ENCODE assay signal across 30 mouse cellular contexts in genomic region chr3:136039446-136039845, GRCm38 (mm10).
DNase-seq lines count a peak whose midpoint lies in the region; ATAC-seq lines count a peak whose summit lies in the region.
"Had no signal": no experiment of that assay in that cellular context is flagged by ENCODE, and none has a peak within 500 bp of the region (broad histone marks: within the 10 kb centered on the region; RNA-seq: fewer than 3 reads in every experiment).

No protein-coding gene starts in this region.

- WGBS in intestine, embryonic 16.5 days: 88% methylated on average over 6 of the region's 6 CpGs
- 81% methylated on average over 6 of the region's 6 CpGs for WGBS in heart, embryonic 12.5 days

- H3K4me3 ChIP-seq in intestine, embryonic 16.5 days (ENCODE audit: low read length): no peak overlapping the region
- H3K4me3 ChIP-seq in heart, embryonic 12.5 days: no peak overlapping the region
- H3K4me3 ChIP-seq: forebrain, embryonic 13.5 days; heart, adult 2 months; heart, embryonic 13.5 days; hindbrain, embryonic 10.5 days; hindbrain, embryonic 15.5 days; kidney, embryonic 15.5 days; limb, embryonic 13.5 days; stomach, embryonic 15.5 days had no signal

- H3K9me3 ChIP-seq in intestine, embryonic 16.5 days (ENCODE audit: control insufficient read depth, low read length): no peaks in the 10 kb centered on the region
- H3K9me3 ChIP-seq in heart, embryonic 12.5 days (replicated peaks): peaks cover 4% of the 10 kb centered on the region
- H3K9me3 ChIP-seq: hindbrain, embryonic 15.5 days; kidney, embryonic 15.5 days; limb, embryonic 13.5 days; stomach, embryonic 15.5 days had no signal

- H3K27me3 ChIP-seq in intestine, embryonic 16.5 days (replicated peaks; ENCODE audit: control insufficient read depth, insufficient read depth, low read length): no peaks in the 10 kb centered on the region
- no peaks in the 10 kb centered on the region for H3K27me3 ChIP-seq in heart, embryonic 12.5 days (replicated peaks)
- H3K27me3 ChIP-seq: forebrain, embryonic 13.5 days; heart, embryonic 13.5 days; hindbrain, embryonic 15.5 days; kidney, embryonic 15.5 days; limb, embryonic 13.5 days; stomach, embryonic 15.5 days had no signal

- intact Hi-C loops in left cerebral cortex, postnatal 4 days (cut with DNase I): no loop called here

- H3K9ac ChIP-seq in intestine, embryonic 16.5 days (ENCODE audit: low read depth, low read length): no peak overlapping the region
- no peak overlapping the region for H3K9ac ChIP-seq in heart, embryonic 12.5 days
- H3K9ac ChIP-seq: forebrain, embryonic 13.5 days; heart, embryonic 13.5 days; hindbrain, embryonic 15.5 days; kidney, embryonic 15.5 days; limb, embryonic 13.5 days; stomach, embryonic 15.5 days had no signal

- DNase-seq in frontal cortex, adult 2 months (ENCODE audit: extremely low spot score in 1 of 2, low spot score in 1 of 2): peak; percentile 44 to 50
- DNase-seq in frontal cortex, postnatal 10 days (ENCODE audit: low spot score in 2 of 2): no peak
- DNase-seq in left cerebral cortex, adult 18-20 months (ENCODE audit: low spot score in 2 of 2): peak; percentile 8 to 54
- no peak for DNase-seq in left cerebral cortex, postnatal 4 days
- peak; percentile 8 to 53 for DNase-seq in right cerebral cortex, postnatal 36 days (ENCODE audit: low spot score in 2 of 2)
- no peak for DNase-seq in right cerebral cortex, postnatal 14 days
- DNase-seq: adrenal gland, adult 8-10 months; cerebellum, adult 11 months; cerebellum, adult 9-10 months; cerebellum, postnatal 36 days; heart, adult 2 months; heart, postnatal 14 days; kidney, adult 18-20 months; kidney, postnatal 36 days; midbrain, embryonic 14.5 days; retina, postnatal 1 day; thymus, postnatal 14 days had no signal

- no peak overlapping the region for H3K27ac ChIP-seq in intestine, embryonic 16.5 days (ENCODE audit: low read length)
- H3K27ac ChIP-seq in heart, embryonic 12.5 days (ENCODE audit: poor library complexity, severe bottlenecking): no peak overlapping the region
- H3K27ac ChIP-seq: forebrain, embryonic 13.5 days; heart, adult 2 months; heart, embryonic 13.5 days; hindbrain, embryonic 10.5 days; hindbrain, embryonic 15.5 days; kidney, embryonic 15.5 days; limb, embryonic 13.5 days; stomach, embryonic 15.5 days had no signal

- no peaks in the 10 kb centered on the region for H3K4me1 ChIP-seq in intestine, embryonic 16.5 days (ENCODE audit: control insufficient read depth, insufficient read depth, low read length)
- H3K4me1 ChIP-seq in heart, embryonic 12.5 days (replicated peaks): peaks cover 5% of the 10 kb centered on the region
- H3K4me1 ChIP-seq: forebrain, embryonic 13.5 days; hindbrain, embryonic 15.5 days; kidney, embryonic 15.5 days; limb, embryonic 13.5 days; stomach, embryonic 15.5 days had no signal

- no peaks in the 10 kb centered on the region for H3K36me3 ChIP-seq in intestine, embryonic 16.5 days (ENCODE audit: control insufficient read depth, insufficient read depth, low read length)
- H3K36me3 ChIP-seq in heart, embryonic 12.5 days: no peaks in the 10 kb centered on the region
- H3K36me3 ChIP-seq: G1E; heart, embryonic 13.5 days; hindbrain, embryonic 10.5 days; hindbrain, embryonic 15.5 days; kidney, embryonic 15.5 days; limb, embryonic 13.5 days; stomach, embryonic 15.5 days had no signal

- no peak for ATAC-seq in intestine, embryonic 16.5 days
- ATAC-seq in heart, embryonic 12.5 days (ENCODE audit: insufficient number of reproducible peaks, low FRiP score): no peak
- ATAC-seq: forebrain, embryonic 13.5 days; inflammation-experienced regulatory T-cells, adult 6 months; lung, postnatal 0 days had no signal

- H3K4me2 ChIP-seq in intestine, embryonic 16.5 days (ENCODE audit: low read depth, low read length): no peak overlapping the region
- H3K4me2 ChIP-seq in heart, embryonic 12.5 days: no peak overlapping the region
- H3K4me2 ChIP-seq: forebrain, embryonic 13.5 days; heart, embryonic 13.5 days; hindbrain, embryonic 15.5 days; kidney, embryonic 15.5 days; limb, embryonic 13.5 days; liver, embryonic 11.5 days; stomach, embryonic 15.5 days had no signal

Comparison
In these comparisons a context has a peak if more than half of its experiments do, and no peak if none do; other contexts are left out.
1. DNase-seq: peak in frontal cortex, adult 2 months (2 of 2), left cerebral cortex, adult 18-20 months (2 of 2) and right cerebral cortex, postnatal 36 days (2 of 2); none in frontal cortex, postnatal 10 days (0 of 2), left cerebral cortex, postnatal 4 days (single experiment) and right cerebral cortex, postnatal 14 days (single experiment).